ENCODE assay signal across 12 mouse cellular contexts in the genomic region with DNA sequence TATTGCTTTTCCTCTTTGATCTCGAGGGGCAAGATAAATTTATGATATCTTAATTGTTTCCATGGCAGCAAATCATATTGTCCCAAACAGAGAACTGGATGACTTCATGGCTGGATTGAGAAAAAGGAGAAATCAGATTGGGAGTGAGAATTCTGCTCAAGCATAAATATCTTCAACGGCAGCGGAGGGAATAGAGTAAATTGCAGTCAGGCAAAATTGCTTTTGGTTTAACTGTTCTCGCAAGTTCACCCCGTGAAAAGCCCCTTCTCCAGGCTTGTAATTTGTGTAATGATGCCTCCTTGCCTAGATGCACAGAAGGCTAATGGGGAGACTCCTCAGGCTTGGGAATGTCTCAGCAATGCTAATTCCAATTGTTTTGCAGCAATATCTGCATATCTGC.
DNase-seq lines count a peak whose midpoint lies in the region; ATAC-seq and TF ChIP-seq lines count a peak whose summit lies in the region.
"Had no signal": no experiment of that assay in that cellular context is flagged by ENCODE, and none has a peak within 500 bp of the region (broad histone marks: within the 10 kb centered on the region; RNA-seq: fewer than 3 reads in every experiment).

No protein-coding gene starts in this region.

- TF ChIP-seq EP300 in lung, postnatal 0 days (IDR thresholded peaks at IDR 0.05), result no peak

- no peaks in the 10 kb centered on the region for H3K9me3 ChIP-seq in lung, postnatal 0 days (ENCODE audit: low read length)
- no peaks in the 10 kb centered on the region for H3K9me3 ChIP-seq in intestine, postnatal 0 days (ENCODE audit: control insufficient read depth)
- H3K9me3 ChIP-seq in stomach, embryonic 16.5 days (replicated peaks; ENCODE audit: control insufficient read depth, low read length), result no peaks in the 10 kb centered on the region

- DNase-seq in gastrocnemius, adult 2 months, result no peak
- DNase-seq in gastrocnemius, postnatal 14 days, result no peak
- peak; percentile 31 for DNase-seq in lung, postnatal 0 days (ENCODE audit: low spot score)
- no peak for DNase-seq in lung, postnatal 4 days
- DNase-seq in spleen, adult 18-20 months, result no peak
- DNase-seq in thymus, postnatal 10 days (ENCODE audit: low spot score in 2 of 2), result no peak
- DNase-seq: B cell, adult 2 months; cerebellum, adult 11-12 months; kidney, postnatal 25 days had no signal

- H3K4me1 ChIP-seq in lung, postnatal 0 days (ENCODE audit: insufficient read depth, low read depth, low read length), result no peaks in the 10 kb centered on the region
- H3K4me1 ChIP-seq in intestine, postnatal 0 days (replicated peaks; ENCODE audit: control insufficient read depth, insufficient read depth, low read length), result no peaks in the 10 kb centered on the region
- H3K4me1 ChIP-seq in stomach, embryonic 16.5 days (ENCODE audit: control insufficient read depth, insufficient read depth, low read length), result 0 out of 2 replicates have a peak, but pooled peaks cover 2% of the 10 kb centered on the region

- TF ChIP-seq CTCF in gastrocnemius, adult 2 months (IDR thresholded peaks at IDR 0.05), result no peak
- no peak for TF ChIP-seq CTCF in lung, postnatal 0 days (IDR thresholded peaks at IDR 0.05)
- no peak for TF ChIP-seq CTCF in intestine, postnatal 0 days (IDR thresholded peaks at IDR 0.05; ENCODE audit: low read depth)

- ATAC-seq in lung, postnatal 0 days, result peak; percentile 28
- no peak for ATAC-seq in intestine, postnatal 0 days
- no peak for ATAC-seq in stomach, embryonic 16.5 days (ENCODE audit: insufficient read depth, low FRiP score)

- no peaks in the 10 kb centered on the region for H3K27me3 ChIP-seq in lung, postnatal 0 days (replicated peaks; ENCODE audit: insufficient read depth, low read length)
- no peaks in the 10 kb centered on the region for H3K27me3 ChIP-seq in intestine, postnatal 0 days (replicated peaks; ENCODE audit: control insufficient read depth, insufficient read depth, low read length)
- no peaks in the 10 kb centered on the region for H3K27me3 ChIP-seq in stomach, embryonic 16.5 days (ENCODE audit: control insufficient read depth, insufficient read depth, low read length)

- no peak overlapping the region for H3K9ac ChIP-seq in lung, postnatal 0 days (replicated peaks; ENCODE audit: low read depth)
- H3K9ac ChIP-seq in intestine, postnatal 0 days (ENCODE audit: low read depth, low read length), result no peak overlapping the region
- H3K9ac ChIP-seq in stomach, embryonic 16.5 days (ENCODE audit: low read length), result no peak overlapping the region
- H3K9ac ChIP-seq: liver, embryonic 14.5 days had no signal

- intact Hi-C loops in gastrocnemius, adult 2 months (cut with DNase I), result no loop called here
- intact Hi-C loops in gastrocnemius, postnatal 14 days (cut with DNase I; ENCODE audit: low total_unique reads), result no loop called here

- peak overlapping the region; percentile 52 for H3K4me3 ChIP-seq in gastrocnemius, adult 2 months
- peak overlapping the region; percentile 4; the same call in 1 of the 2 replicates for H3K4me3 ChIP-seq in lung, postnatal 0 days (ENCODE audit: low read depth, low read length)
- H3K4me3 ChIP-seq in intestine, postnatal 0 days (ENCODE audit: low read depth, low read length), result no peak overlapping the region
- no peak overlapping the region for H3K4me3 ChIP-seq in stomach, embryonic 16.5 days (replicated peaks; ENCODE audit: low read length)

- WGBS in lung, postnatal 0 days, result 40% methylated on average over 5 of the region's 5 CpGs
- WGBS in intestine, postnatal 0 days, result 53% methylated on average over 5 of the region's 5 CpGs
- WGBS in stomach, embryonic 16.5 days, result 44% methylated on average over 5 of the region's 5 CpGs

- H3K36me3 ChIP-seq in lung, postnatal 0 days (ENCODE audit: insufficient read depth, low read length), result no peaks in the 10 kb centered on the region
- H3K36me3 ChIP-seq in intestine, postnatal 0 days (ENCODE audit: control insufficient read depth, insufficient read depth), result no peaks in the 10 kb centered on the region
- H3K36me3 ChIP-seq in stomach, embryonic 16.5 days (ENCODE audit: control insufficient read depth, insufficient read depth, low read length), result no peaks in the 10 kb centered on the region

- peak overlapping the region; percentile 38; the same call in 1 of the 2 replicates for H3K4me2 ChIP-seq in lung, postnatal 0 days (replicated peaks; ENCODE audit: low read depth, low read length)
- peak overlapping the region; percentile 37 for H3K4me2 ChIP-seq in intestine, postnatal 0 days (replicated peaks; ENCODE audit: low read depth)
- H3K4me2 ChIP-seq in stomach, embryonic 16.5 days (ENCODE audit: low read depth, low read length), result peak overlapping the region; percentile 35

- peak overlapping the region; percentile 68 for H3K27ac ChIP-seq in gastrocnemius, adult 2 months
- no peak overlapping the region for H3K27ac ChIP-seq in lung, postnatal 0 days (ENCODE audit: low read length)
- no peak overlapping the region for H3K27ac ChIP-seq in intestine, postnatal 0 days (ENCODE audit: low read depth, low read length)
- H3K27ac ChIP-seq in stomach, embryonic 16.5 days (ENCODE audit: low read length), result no peak overlapping the region
- H3K27ac ChIP-seq: liver, embryonic 14.5 days had no signal

Comparison
In these comparisons a context has a peak if more than half of its experiments do, and no peak if none do; other contexts are left out.
1. H3K4me3 ChIP-seq: peak in gastrocnemius, adult 2 months (single experiment) and lung, postnatal 0 days (single experiment); none in intestine, postnatal 0 days (single experiment) and stomach, embryonic 16.5 days (single experiment).
2. Peak in every context shown above with its lines, with median percentiles within 50 percentile points of each other: H3K4me2 ChIP-seq.